Mouse (Mus musculus): ENCODE measurements around the gene Grik3.

Gene Grik3

DNA sequence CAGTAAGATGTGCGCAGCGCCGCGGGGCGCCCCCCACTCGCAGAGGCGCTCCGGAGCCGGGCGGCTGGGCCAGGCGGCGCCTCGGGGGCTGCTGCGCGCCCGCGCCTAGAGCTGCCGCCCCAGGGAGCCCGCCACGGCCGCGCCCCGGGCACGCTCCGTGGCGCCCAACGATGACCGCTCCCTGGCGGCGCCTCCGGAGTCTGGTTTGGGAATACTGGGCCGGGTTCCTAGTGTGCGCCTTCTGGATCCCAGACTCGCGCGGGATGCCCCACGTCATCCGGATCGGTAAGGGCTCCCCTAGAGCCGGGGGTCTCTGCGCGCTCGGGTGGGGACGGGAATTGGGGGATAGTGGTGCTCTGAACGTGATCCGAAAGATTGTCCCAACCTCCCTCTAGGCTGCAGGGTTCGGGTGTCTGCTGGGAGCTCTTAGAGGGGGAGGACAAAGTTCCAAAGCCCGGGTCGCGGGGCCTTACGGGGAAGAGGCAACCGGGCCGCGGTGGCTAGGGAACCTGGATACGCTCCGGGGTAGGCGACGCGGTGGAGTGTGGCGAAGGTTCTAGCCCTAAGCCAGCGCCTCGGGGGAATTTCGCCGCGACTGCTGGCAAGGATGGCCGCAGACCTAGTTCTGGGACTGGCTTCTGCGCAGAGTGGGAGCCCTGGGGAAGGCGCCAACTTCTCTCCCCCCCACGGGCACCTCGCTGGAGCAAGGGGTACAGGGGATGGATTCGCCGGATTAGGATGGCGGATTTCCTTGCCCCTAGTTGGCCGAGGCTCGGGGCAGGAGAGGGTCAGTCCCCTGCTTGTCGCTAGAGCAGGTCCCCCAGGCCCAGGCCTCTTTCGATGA lies at the start of gene Grik3:
Gene Grik3 (plus strand): TSS at position 40 of the 844 bp plus-strand sequence.
- no peak for DNase-seq (ENCODE audit: low spot score)

DNA sequence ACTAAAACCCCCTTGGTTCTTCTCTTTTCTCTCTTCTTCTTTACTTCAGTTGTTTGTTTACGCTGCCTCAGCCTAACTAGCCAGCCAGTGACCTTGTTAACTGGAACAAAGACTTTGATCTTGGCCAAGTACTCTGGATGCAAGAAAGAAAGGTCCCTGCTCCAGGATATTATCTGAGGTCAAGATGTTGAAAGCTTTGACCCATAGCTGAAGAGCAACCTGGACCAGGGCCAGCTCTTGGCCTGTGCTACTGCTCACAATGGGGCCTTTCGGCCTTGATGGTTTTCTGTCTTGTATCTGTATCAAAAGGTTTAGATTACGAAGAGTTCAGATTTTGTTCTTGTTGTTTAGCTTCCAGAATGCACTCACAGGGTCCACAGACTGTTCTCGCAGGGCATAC lies 48.7 kb upstream of the Grik3 start:
- DNase-seq (ENCODE audit: low spot score) = no peak

DNA sequence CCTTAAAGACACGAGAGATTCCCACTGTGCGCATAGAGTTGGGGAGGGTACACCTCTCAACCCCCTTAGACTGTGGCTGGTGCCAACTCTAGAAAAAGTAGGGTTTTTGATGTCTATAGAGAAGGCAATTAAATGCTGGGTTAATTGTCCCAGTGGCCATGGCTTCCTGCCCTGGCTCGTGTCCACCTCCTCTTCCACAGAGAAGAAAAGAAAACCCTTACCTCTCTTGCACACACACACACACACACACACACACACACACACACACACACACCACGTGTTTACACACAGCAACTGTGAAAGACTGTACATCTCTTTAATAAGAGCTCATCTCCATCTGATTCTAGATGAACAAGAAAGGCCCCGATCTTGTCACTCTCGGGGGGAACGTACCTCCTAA lies 46.1 kb upstream of the Grik3 start:
- DNase-seq (ENCODE audit: low spot score) = no peak

DNA sequence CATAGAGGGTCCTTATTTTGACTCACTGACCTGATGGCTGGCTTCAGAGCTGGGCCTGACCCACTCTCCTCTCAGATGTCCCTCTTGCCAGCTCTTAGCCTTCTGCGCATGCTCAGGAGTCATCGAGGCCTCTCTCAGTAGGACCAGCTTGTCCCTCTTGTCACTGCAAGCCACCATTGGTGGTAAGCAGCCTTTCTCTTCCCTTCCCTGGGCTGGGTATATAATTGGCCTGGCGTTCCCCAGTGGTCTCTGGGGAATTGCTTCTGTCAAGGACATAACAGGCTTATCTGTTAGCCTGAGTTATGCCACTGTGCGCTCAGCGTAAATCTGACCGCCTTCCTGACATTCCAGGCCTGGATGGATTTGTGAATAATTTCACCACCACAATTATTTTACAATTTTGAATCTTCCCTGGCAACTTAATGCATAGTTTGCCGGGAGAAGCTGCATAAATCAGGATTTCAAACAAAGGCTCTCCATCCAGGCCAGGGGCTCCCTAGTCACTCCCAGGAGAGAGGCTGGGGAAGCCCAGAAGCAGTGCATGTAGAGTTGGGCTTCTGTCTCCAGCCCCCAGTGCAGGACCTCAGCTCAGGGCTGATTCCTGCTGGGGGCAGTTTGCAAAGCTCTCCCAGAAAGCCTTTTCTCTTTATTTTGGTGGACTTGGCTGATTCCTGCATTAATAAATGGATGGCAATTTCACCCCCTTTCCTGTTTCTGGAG lies 39.7 kb upstream of the Grik3 start:
- no peak for DNase-seq (ENCODE audit: low spot score)

DNA sequence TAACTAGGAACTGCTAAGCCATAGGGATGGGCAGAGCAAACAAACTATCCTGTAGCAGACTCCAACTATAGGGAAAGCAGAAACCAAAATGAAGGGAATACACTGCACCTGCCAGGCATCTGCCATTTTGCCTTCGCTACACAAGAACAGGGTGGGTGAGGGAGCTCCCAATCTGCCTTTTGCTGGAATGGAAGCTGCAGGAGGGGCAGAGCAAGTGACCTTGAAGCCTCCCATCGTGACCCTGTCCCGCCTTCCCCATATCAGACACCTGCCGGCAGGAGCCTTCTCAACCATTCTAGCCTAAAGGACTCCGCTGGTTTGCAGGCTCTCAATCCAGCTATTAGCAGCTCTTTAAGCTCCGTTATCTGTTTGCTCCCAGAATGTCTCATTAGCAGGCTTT lies 38.7 kb upstream of the Grik3 start:
- no peak for DNase-seq (ENCODE audit: low spot score)

DNA sequence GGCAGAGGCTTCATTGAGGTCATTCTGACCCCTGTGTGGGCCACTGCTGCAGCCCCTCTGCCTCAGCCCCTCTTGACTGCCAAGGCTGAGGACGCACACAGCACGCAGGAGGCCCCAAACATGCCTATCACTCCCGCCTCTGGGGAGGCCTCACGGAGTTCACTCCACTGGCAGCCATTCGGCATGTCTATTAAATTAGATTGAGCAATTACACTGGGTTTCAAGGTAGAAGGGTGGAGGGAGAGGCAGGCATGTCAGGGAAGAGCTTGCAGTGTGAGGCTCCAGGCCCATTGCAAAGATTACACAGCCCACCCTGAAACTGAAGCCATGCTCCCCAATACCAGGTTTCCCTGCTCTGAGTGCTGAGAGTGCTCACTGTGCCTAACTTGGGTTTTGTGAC lies 34.0 kb upstream of the Grik3 start:
- no peak for DNase-seq (ENCODE audit: low spot score)

DNA sequence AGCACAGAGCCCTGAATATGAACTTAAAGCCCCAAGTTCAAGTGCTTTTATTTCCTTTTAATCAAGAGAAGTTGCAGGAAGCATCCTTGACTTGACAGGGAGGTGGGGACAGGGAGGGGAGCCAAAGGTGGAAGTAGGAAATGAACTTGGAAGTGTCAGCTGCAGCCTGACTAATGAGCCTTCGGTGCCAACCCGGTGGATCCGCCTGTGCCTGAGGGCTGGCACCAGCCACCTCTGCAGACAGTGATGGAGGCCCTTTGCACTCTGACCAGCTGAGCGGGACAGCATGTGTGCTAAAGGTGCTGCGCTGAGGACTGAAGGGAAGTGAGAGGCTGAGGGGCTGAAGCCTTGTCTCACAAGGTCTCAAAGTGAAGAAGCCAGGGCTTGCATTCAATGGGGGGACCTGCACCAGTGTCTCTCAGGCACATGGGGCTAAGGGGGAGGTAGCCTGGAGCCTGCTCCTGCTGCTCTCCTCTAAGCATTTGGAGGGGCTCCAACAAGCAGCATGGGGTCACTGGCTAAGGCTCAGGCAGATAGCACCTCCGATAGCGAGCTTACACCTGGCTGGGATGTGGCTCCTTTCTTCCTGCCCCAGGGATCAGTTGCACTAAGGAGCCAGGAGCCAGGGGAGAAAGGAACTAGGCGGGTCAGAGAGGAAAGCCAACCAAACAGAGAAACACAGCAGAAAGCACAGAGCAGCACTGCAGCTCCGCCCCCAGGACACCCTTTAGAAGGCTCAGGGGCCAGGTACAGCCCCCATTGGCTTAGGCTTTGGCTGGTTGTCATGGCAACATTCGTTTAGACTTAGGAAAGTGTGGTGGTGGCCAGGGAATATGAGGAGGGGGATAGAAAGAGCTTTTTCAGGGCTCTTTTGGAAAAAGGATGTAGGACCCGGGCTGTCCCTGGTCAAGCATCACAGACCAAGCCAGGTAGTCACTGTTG lies 33.1 kb upstream of the Grik3 start:
- DNase-seq (ENCODE audit: low spot score) = no peak

DNA sequence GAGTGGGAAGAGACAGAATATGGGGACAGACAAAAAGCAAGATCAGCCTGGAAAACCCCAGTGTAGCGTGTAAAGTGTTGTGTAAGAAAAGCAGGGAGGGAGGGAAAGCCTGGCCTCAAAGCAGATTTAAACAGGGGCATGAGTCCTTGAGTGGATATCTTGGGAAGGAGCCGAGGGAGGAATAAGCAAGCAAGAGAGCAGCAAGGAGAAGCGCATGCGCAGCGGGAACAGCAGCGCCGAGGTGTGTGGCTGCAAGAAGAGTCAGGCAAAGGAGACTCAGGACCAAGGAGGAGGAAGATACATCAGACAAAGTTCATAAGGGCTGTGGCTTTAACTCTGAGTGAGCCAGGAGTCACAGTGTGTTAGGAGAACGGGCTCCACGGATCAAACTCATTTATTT lies 30.7 kb upstream of the Grik3 start:
- no peak for DNase-seq (ENCODE audit: low spot score)

DNA sequence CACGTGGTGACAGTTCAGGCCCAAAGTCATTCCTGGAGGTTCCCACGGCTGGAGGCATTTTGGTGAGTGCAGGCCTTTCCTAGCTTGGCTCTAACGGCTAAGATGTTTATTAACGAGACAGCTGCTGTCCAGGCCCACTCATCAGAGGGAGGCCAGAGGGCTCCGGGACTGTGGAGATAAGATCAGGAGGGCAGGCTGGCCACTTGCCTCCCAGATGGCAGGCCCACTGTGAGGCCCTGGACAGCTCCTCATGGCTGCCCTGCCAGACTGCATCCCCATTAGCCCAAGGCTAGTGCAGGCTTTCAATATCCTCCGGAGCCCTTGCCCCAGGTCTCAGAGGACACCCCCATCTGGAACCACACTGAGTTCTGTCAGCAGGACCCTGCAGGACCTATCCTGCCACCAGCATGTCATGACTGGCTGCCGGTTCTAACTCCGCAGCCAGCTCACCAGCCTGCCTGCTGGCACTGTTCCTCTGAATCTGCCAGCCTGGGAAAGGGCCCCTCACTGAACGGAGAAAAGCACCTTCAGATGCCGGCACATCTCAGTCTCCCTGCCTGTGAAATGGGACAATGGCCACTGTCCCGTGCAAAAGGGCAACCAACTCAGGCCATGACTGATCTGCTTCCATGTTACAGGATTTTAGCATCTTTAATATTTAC lies 20.7 kb upstream of the Grik3 start:
- DNase-seq (ENCODE audit: low spot score) = no peak

DNA sequence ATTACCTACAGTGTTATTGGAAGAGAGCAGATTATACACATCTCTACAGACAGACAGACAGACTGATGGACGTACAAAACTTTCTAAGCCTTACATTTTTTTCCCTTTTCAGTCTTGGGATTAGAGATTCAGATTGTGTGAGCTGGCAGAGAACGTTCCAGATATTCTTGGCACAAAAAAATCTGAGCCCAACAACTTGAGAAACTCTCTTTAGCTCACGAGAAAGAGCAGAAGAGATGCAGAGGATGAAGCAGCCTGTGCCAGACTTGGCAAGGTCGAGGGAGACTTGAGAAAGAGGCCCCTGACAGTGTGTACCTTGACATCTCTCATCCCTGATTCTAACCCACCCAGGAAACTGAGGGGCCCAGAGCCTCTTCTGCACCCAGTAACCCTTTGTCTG lies 15.6 kb upstream of the Grik3 start:
- DNase-seq (ENCODE audit: low spot score) = no peak

DNA sequence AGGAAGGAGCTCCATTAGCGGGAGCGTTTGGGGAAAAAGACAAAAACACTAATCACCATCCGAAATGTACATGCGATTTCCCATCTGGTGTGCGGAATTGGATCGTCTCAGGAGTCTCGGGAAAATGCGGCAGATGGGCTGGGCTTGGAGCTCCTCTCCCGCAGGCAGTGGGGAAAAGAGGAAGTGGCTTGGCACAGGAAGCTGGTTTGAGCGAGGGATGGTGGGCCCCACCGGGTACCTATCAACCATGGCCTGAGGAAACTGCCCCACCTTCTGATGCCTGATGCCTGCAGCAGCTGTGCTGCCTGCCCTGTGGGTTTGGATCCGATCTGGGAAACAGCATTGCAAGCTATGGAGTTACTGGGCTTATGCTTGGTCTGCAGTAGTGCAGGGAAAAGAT lies 12.4 kb upstream of the Grik3 start:
- DNase-seq (ENCODE audit: low spot score) = no peak

DNA sequence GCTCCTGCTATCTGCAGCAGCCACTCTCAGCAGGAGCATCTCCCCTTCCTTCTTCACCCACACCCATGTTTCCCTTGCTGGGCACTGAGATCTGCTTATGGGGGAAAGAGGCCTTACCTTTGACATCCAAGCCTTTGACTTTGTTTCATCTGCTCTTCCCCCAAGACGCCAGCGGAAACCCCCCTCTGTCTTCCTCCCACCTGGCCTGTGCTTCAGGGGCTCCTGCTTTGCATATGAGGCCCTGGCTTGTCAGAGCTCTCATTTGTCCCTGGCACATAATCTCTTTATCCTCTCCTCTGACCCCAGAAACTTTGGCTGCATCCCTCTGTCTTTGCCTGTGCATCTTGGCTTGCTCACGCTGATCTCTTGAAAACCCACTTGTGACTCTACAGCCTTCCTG lies 9.2 kb upstream of the Grik3 start:
- DNase-seq (ENCODE audit: low spot score) = no peak

DNA sequence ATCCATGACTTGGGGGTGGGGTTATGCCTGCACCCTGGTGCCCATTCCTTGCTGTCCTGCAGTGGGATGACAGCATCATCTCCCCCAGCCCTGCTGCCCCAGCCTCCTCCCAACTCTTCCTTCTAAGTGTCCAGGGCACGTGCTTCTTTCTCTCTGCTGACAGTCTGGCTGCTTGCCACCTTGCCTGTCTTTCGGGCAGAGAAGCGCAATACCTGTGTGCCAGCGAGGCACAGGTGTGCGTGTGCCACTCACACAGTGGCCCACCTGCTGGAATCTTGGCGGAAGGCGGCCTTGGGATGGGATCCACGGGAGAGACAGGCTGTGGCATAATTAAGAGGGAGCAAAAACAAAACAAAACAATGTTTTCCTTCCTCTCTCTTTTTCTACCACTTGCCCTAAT lies 6.4 kb upstream of the Grik3 start:
- DNase-seq (ENCODE audit: low spot score) = no peak

DNA sequence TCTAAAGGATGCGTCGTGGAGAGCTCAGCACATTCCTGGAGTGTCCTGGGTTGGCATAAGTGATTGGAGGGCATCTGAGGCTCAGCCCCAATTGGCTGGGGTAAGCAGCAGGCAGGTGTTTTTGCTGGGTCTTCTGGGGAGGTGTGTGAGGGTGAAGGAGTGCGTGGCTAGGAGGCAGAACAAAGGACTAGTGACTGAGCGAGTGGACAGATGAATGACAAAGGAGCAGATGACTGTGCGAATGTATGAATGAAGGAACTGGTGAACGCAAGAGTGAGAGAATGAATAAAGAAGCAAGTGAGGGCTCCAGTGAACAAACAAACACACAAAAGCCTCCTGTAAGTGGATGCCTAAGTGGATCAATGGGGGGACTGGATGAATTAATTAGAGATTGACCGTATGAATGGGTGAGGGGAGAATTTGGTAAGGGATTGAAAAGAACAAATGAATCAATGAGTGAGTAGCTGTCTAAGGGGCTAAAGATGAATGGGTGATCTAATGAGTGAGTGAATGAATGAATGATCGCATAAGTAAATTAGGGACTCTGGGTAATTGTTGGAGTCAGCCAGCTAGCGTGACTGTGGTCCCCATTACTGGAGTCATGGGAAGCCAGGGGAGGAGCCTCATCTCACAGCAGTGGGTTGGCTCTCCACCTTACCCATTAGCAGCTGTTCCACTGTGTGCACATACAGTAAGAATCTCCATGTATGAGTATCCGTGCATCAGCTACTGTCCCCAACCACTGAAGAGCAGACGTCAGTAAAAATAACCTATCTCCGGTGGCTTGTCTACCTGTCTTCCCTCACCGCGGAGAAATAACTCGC lies 4.9 kb upstream of the Grik3 start:
- DNase-seq (ENCODE audit: low spot score) = no peak

DNA sequence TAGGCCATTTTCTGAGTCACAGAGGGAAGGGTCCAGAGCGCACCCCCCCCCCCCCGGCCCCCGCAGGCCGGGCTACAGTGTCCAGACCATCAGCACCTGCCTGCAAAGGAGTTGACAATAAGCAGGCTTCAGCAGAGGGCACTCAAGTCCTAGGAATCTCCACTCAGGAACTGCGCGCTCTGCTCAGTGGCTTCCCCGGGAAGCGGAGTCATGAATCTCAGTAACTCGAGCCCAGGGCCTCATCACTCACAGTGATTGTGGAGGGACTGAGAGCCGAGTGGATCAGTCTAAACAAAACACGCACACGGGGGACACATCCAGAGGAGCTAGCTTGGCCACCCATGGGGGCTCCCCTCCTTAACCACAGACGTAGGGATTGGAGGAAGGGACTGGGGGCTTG lies 3.9 kb upstream of the Grik3 start:
- no peak for DNase-seq (ENCODE audit: low spot score)

DNA sequence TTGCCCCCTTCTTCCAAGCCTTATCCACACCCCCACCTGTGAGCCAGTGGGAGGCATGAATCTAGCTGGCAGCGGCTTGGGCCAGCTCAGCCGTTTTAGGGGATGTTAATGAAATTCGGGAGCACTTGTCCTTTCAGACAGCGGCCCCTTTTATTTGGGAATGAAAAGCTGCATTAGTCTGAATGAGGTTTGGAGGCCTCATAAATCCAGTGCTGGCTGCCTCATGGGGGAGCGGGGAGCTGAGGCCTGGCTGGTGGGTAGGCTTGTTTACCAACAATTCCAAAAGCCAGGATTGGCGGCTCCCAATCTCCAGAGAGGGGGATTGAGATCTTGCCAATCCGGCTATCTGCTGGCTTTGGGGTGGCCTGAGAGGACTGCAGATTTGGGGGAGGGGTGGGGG lies 3.5 kb upstream of the Grik3 start:
- no peak for DNase-seq (ENCODE audit: low spot score)

DNA sequence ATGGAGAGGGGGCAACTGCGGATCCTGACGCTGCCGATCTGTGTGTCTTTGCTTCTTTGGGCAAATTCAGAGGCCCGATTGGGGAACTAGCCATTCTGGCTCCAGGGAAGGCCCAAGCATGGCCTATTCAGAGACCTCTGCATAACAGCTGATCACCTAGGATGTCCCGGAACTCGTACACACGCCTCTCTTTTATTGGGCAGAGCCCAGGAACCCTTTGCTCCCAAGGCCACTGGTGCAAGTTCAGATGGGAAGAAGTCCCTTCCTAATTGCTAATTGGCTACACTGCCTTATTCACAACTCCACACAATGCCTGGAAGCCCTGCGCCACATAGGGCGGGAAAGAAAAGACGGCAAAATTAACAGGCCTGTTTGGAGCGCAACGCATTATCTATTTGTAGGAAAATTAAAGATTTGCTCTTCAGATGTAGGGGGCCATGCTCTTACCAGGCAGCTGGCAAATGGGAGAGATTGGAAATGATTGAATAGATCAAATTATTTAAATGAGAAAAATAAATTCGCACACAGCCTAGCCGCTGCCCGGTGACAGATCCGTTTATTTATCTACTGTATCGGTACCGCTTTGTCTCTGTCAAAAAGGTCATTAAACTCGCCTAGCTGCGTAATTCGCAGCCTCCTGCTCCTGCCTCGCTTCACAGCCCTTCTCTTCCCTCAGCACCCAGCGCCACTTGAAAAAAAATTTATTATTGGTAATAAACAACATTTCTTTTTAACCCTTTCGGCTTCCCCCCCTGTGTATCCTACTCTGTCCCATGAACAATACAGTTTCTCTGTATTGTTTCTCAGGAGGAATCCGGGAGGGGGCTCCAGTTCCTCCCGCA lies 1.5 kb upstream of the Grik3 start:
- DNase-seq (ENCODE audit: low spot score) = no peak

DNA sequence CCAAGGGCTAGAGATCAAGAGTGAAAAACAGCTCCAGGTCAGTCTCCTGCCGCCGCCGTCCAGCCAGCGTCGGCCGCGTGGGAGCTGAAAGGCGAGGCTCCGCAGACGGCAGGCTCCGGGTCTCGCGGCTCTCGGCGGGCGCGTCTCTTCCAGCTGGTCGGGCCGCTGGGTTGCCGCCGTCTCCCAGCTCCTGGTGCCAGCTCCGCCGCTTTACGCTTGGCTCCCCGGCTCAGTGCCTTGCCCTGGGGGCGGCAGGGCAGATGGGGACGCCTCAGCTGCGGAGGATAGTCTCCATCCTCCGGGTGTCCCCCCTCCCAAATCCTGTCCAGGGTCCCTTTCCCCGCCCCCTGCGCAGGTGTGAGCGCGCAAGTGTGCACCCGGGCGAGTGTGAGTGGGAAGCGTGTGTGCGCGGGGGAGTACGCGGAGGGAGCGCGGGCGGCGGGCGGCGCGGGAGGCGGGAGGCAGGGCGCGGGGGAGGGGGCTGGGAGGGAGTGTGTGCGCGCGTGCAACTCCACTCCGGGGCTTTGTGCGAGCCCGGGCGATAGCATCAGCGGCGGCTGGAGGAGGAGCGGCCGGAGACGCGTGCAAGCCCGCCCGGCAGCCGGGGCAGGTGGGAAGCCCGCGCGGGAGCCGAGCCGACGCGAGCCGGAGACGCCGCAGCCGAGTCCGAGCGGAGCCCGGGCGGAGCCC lies 454 bp upstream of the Grik3 start:
- DNase-seq (ENCODE audit: low spot score) = no peak

DNA sequence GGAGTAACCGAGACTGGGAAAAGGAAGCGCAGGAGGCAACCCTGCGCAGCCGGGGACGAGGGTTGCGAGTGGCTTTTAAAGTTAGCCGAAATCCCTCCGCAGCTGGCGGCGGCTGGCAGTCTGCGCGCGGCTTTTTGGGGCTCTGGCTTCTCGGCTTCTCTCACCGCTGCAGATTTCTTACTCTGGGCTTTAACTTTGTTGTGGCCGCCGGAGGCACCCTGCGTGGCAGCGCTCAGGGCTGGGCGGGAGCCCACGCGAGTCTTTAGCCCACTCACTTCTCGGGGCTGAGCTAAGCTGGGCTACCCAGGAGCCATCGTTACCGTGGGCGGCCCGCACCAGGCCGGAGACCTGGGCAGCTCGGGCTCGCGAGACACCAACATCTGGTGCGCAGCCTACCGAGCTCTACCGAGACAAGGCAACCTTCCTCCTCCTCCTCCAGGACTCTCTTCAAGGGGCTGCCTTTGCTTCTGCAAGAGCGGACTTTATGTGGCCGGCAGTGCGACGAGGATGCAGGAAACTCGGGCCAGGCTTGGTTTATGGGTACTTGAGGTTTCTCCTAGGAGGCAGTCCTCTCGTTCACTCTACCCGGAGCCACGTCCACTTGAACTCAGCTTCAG lies 1.1 kb downstream of the Grik3 start:
- no peak for DNase-seq (ENCODE audit: low spot score)

All from T-cell, adult 2 months (primary cell).